In genomic region chr4:10905234-10905801, GRCm38 (mm10) we compare ENCODE assay signal across 8 mouse cellular contexts. TPM values are rescaled to one million over a fixed set of nuclear protein-coding genes. Genes with fewer than 3 reads are reported as not detected.
DNase-seq lines count a peak whose midpoint lies in the region; ATAC-seq and TF ChIP-seq lines count a peak whose summit lies in the region.

No protein-coding gene starts in this region.

- H3K4me1 ChIP-seq in heart, embryonic 11.5 days (ENCODE audit: control insufficient read depth, insufficient read depth, low read length): peaks cover 11% of the 10 kb centered on the region
- H3K4me1 ChIP-seq in embryonic facial prominence, embryonic 13.5 days: peaks cover 13% of the 10 kb centered on the region
- peaks cover 9% of the 10 kb centered on the region for H3K4me1 ChIP-seq in intestine, embryonic 16.5 days (ENCODE audit: control insufficient read depth, insufficient read depth, low read length)

- H3ac ChIP-seq in myocyte (ENCODE audit: control insufficient read depth, insufficient read length): no peak overlapping the region

- H3K27me3 ChIP-seq in heart, embryonic 11.5 days (ENCODE audit: control insufficient read depth, insufficient read depth, low read length): no peaks in the 10 kb centered on the region
- no peaks in the 10 kb centered on the region for H3K27me3 ChIP-seq in embryonic facial prominence, embryonic 13.5 days
- H3K27me3 ChIP-seq in intestine, embryonic 16.5 days (replicated peaks; ENCODE audit: control insufficient read depth, insufficient read depth, low read length): no peaks in the 10 kb centered on the region
- no peaks in the 10 kb centered on the region for H3K27me3 ChIP-seq in myocyte (ENCODE audit: control insufficient read depth, insufficient read depth, insufficient read length)

- no peaks in the 10 kb centered on the region for H3K9me3 ChIP-seq in heart, embryonic 11.5 days (replicated peaks; ENCODE audit: control insufficient read depth, low read length)
- no peaks in the 10 kb centered on the region for H3K9me3 ChIP-seq in embryonic facial prominence, embryonic 13.5 days
- no peaks in the 10 kb centered on the region for H3K9me3 ChIP-seq in intestine, embryonic 16.5 days (ENCODE audit: control insufficient read depth, low read length)

- H3K9ac ChIP-seq in heart, embryonic 11.5 days (ENCODE audit: low read depth, low read length): peak overlapping the region; percentile 59; the same call in 1 of the 2 replicates
- H3K9ac ChIP-seq in embryonic facial prominence, embryonic 13.5 days: peak overlapping the region; percentile 55; the same call in 1 of the 2 replicates
- H3K9ac ChIP-seq in intestine, embryonic 16.5 days (ENCODE audit: low read depth, low read length): peak overlapping the region; percentile 37; the same call in 1 of the 2 replicates

- no peak for TF ChIP-seq POLR2A in myocyte (IDR thresholded peaks at IDR 0.05; ENCODE audit: insufficient read length, low read depth)

- peak overlapping the region; percentile 12; the same call in 1 of the 2 replicates for H3K4me3 ChIP-seq in heart, embryonic 11.5 days (ENCODE audit: low read depth, low read length)
- no peak overlapping the region for H3K4me3 ChIP-seq in embryonic facial prominence, embryonic 13.5 days
- no peak overlapping the region for H3K4me3 ChIP-seq in intestine, embryonic 16.5 days (ENCODE audit: low read length)
- no peak overlapping the region for H3K4me3 ChIP-seq in myocyte

- H3K27ac ChIP-seq in heart, embryonic 11.5 days (ENCODE audit: low read depth, low read length): no peak overlapping the region
- H3K27ac ChIP-seq in embryonic facial prominence, embryonic 13.5 days: no peak overlapping the region
- H3K27ac ChIP-seq in intestine, embryonic 16.5 days (ENCODE audit: low read length): no peak overlapping the region

- 9% methylated on average over 13 of the region's 13 CpGs for WGBS in heart, embryonic 11.5 days (ENCODE audit: insufficient replicate concordance)
- WGBS in embryonic facial prominence, embryonic 13.5 days: 5% methylated on average over 13 of the region's 13 CpGs
- 12% methylated on average over 13 of the region's 13 CpGs for WGBS in intestine, embryonic 16.5 days

- no peak for DNase-seq in heart, adult 9 months (ENCODE audit: low spot score in 2 of 2)
- DNase-seq in layer of hippocampus, adult 11-12 months (ENCODE audit: low spot score): no peak
- DNase-seq in layer of hippocampus, adult 9-10 months (ENCODE audit: low spot score): no peak
- DNase-seq in gastrocnemius, postnatal 25 days: no peak

- H3K36me3 ChIP-seq in heart, embryonic 11.5 days (ENCODE audit: control insufficient read depth, insufficient read depth, low read length): no peaks in the 10 kb centered on the region
- no peaks in the 10 kb centered on the region for H3K36me3 ChIP-seq in embryonic facial prominence, embryonic 13.5 days
- no peaks in the 10 kb centered on the region for H3K36me3 ChIP-seq in intestine, embryonic 16.5 days (ENCODE audit: control insufficient read depth, insufficient read depth, low read length)
- H3K36me3 ChIP-seq in myocyte (ENCODE audit: control insufficient read depth, insufficient read depth): no peaks in the 10 kb centered on the region

- H3K79me2 ChIP-seq in myocyte (ENCODE audit: control insufficient read depth, insufficient read depth): no peaks in the 10 kb centered on the region

- ATAC-seq in heart, embryonic 11.5 days (replicated peaks; ENCODE audit: insufficient number of reproducible peaks, low FRiP score, low TSS enrichment): peak; percentile 35; the same call in 1 of the 2 replicates
- ATAC-seq in embryonic facial prominence, embryonic 13.5 days (ENCODE audit: insufficient number of reproducible peaks, insufficient read depth, low FRiP score, low TSS enrichment, low read depth): peak; percentile 71; the same call in 1 of the 2 replicates
- ATAC-seq in intestine, embryonic 16.5 days: peak; percentile 81

- H3K4me2 ChIP-seq in heart, embryonic 11.5 days: peak overlapping the region; percentile 49
- H3K4me2 ChIP-seq in embryonic facial prominence, embryonic 13.5 days: peak overlapping the region; percentile 42
- H3K4me2 ChIP-seq in intestine, embryonic 16.5 days (ENCODE audit: low read depth, low read length): peak overlapping the region; percentile 37
- peak overlapping the region; percentile 59 for H3K4me2 ChIP-seq in myocyte (ENCODE audit: low read depth)

TF ChIP-seq in myocyte, 11 proteins besides CTCF, POLR2A, EP300 and RAD21:
- no peak for TF ChIP-seq POLR2AphosphoS2 (IDR thresholded peaks at IDR 0.05; ENCODE audit: insufficient read length, low read depth)
- no peak for TF ChIP-seq E2F4 (IDR thresholded peaks at IDR 0.05; ENCODE audit: insufficient read depth)
- no peak for TF ChIP-seq CEBPB (IDR thresholded peaks at IDR 0.05; ENCODE audit: insufficient read depth, poor library complexity, severe bottlenecking)
- TF ChIP-seq TCF3 (IDR thresholded peaks at IDR 0.05; ENCODE audit: insufficient read length, low read depth): no peak
- TF ChIP-seq TCF12 (IDR thresholded peaks at IDR 0.05; ENCODE audit: insufficient read depth, poor library complexity, severe bottlenecking): no peak
- no peak for TF ChIP-seq USF1 (IDR thresholded peaks at IDR 0.05; ENCODE audit: low read depth)
- TF ChIP-seq REST (IDR thresholded peaks at IDR 0.05; ENCODE audit: insufficient read depth, insufficient read length): no peak
- TF ChIP-seq MAX (IDR thresholded peaks at IDR 0.05; ENCODE audit: low read depth): no peak
- TF ChIP-seq MYOD1 (IDR thresholded peaks at IDR 0.05; ENCODE audit: control insufficient read depth in 1 of 3, insufficient read length in 2 of 3, low read depth in 2 of 3): no peak
- no peak for TF ChIP-seq MYOG (IDR thresholded peaks at IDR 0.05; ENCODE audit: control insufficient read depth in 1 of 3, insufficient read depth in 1 of 3, insufficient read length in 2 of 3, low read depth in 2 of 3)
- TF ChIP-seq SRF (IDR thresholded peaks at IDR 0.05; ENCODE audit: control insufficient read depth, insufficient read length, low read depth): no peak

RNA-seq across cellular contexts. Expression of gene 2610301B20Rik, which starts 31.0 kb away (rescaled TPM):
- 24.9 and 27.7 TPM in 2 replicates for polyA plus RNA-seq in heart, embryonic 11.5 days (2014; fragmentation: Nextera tagmentation; extraction: Ambion mirVana)
- 41.3 and 45.5 TPM in 2 replicates for polyA plus RNA-seq in embryonic facial prominence, embryonic 13.5 days (2015; fragmentation: Nextera tagmentation; extraction: Ambion mirVana)
- 18.8 and 22.0 TPM in 2 replicates for polyA plus RNA-seq in intestine, embryonic 16.5 days (2015; fragmentation: Nextera tagmentation; extraction: Ambion mirVana)
- 9.5 TPM for polyA plus RNA-seq in myocyte (2012; fragmentation: generic; extraction: Trizol)
- total RNA-seq in gastrocnemius, postnatal 25 days (2021): 1 to 10 TPM; 3.6 to 4.2 TPM
